Comparison of ENCODE assay signal across 8 mouse cellular contexts in the genomic region with DNA sequence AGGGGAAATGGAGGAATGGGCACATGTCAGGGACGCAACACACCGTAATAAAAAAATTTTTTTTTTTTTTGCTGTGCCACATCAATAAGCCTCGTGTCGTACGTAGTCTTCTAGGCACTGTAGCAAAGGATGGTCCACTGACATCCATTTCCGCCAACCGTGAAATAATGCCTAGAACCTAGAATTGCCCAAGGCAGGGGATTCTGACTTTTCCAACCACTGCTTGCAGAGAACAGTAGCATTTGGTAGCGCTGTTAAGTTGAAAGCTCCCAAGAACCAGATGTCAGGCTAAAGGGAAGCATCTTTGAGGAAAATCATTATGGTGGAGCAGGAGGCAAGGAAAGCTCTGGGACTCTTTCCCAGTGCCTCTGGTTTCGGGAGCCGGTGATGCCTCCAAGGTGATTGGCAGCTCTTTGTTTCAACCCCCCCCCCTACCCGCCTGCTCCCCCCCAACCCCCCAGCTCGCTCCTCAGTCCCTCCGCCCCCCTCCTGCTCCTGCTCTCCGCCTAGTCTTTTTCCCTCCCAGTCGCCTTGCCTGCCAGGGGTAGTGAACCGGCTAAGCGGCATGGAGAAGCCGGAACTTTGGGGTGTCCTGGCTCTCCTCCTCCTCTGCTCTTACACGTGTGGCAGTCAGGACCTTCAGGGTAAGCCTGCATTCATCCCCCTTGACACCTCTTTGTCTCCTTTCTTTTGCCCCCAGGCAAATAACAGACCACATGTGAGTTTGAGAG. TPM values are rescaled to one million over a fixed set of nuclear protein-coding genes. Genes with fewer than 3 reads are reported as not detected.
A peak's percentile ranks its signal among the peaks of the same experiment; 100 is the strongest.
DNase-seq lines count a peak whose midpoint lies in the region; ATAC-seq lines count a peak whose summit lies in the region.

Gene Thbs3 (plus strand): TSS at position 500 of the 731 bp plus-strand sequence.

- H3K36me3 ChIP-seq in midbrain, embryonic 11.5 days (ENCODE audit: control insufficient read depth, insufficient read depth, low read length), result no peaks in the 10 kb centered on the region; the same call in 1 of the 2 replicates

- H3K4me2 ChIP-seq in midbrain, embryonic 11.5 days, result peak within 1 kb of the TSS; percentile 82

- peak within 1 kb of the TSS; percentile 81 for H3K4me3 ChIP-seq in midbrain, embryonic 11.5 days (ENCODE audit: low read depth, low read length)

- H3K9me3 ChIP-seq in midbrain, embryonic 11.5 days (ENCODE audit: control insufficient read depth, low read length), result no peaks in the 10 kb centered on the region

- peaks cover 33% of the 10 kb centered on the region for H3K4me1 ChIP-seq in midbrain, embryonic 11.5 days (ENCODE audit: control insufficient read depth, insufficient read depth, low read length)

- H3K27ac ChIP-seq in midbrain, embryonic 11.5 days (ENCODE audit: low read depth, low read length), result peak within 1 kb of the TSS; percentile 98

- WGBS in midbrain, embryonic 11.5 days, result under 1% methylated on average over 18 of the region's 19 CpGs

- DNase-seq in layer of hippocampus, adult 11-12 months (ENCODE audit: low spot score), result peak; percentile 17
- DNase-seq in layer of hippocampus, adult 9-10 months (ENCODE audit: low spot score), result no peak
- DNase-seq in gonadal fat pad, adult 2 months (ENCODE audit: low read depth), result no peak
- DNase-seq in layer of hippocampus, adult 8-10 months (ENCODE audit: low spot score in 2 of 2), result no peak
- DNase-seq in midbrain, embryonic 11.5 days (ENCODE audit: low spot score, missing footprints), result peak; percentile 96
- DNase-seq in spleen, adult 12 weeks (ENCODE audit: low spot score), result no peak
- no peak for DNase-seq in spleen, postnatal 4 days (ENCODE audit: low spot score in 2 of 2)

- peak within 1 kb of the TSS; percentile 72 for H3K9ac ChIP-seq in midbrain, embryonic 11.5 days (ENCODE audit: low read length)

- peak; percentile 37 for ATAC-seq in activated CD4-positive, CD25-positive, alpha-beta regulatory T cell, adult 4 months
- ATAC-seq in midbrain, embryonic 11.5 days (ENCODE audit: low FRiP score), result peak; percentile 22; the same call in 1 of the 2 replicates

- H3K27me3 ChIP-seq in midbrain, embryonic 11.5 days (ENCODE audit: control insufficient read depth, insufficient read depth, low read length), result no peaks in the 10 kb centered on the region

RNA-seq across cellular contexts. Expression of gene Thbs3, which starts in this region (rescaled TPM):
- polyA plus RNA-seq in activated CD4-positive, CD25-positive, alpha-beta regulatory T cell, adult 4 months (2017; shearing (Covaris generic)), result 1 to 10 TPM in 1 of 2 experiments, under 1 TPM in 1; 0.22 to 2.4 TPM
- 30.0 and 40.7 TPM in 2 replicates for polyA plus RNA-seq in gonadal fat pad, adult 2 months (2012; rRNA removed)
- total RNA-seq in layer of hippocampus, adult 8-10 months (2022), result 10 to 100 TPM; 27.4 to 40.7 (median 35.3) TPM
- 50.7 and 55.8 TPM in 2 replicates for polyA plus RNA-seq in midbrain, embryonic 11.5 days (2014; fragmentation: Nextera tagmentation; extraction: Ambion mirVana)

Comparison
In these comparisons a context has a peak if more than half of its experiments do, and no peak if none do; other contexts are left out.
1. DNase-seq: peak in layer of hippocampus, adult 11-12 months (single experiment) and midbrain, embryonic 11.5 days (single experiment); none in layer of hippocampus, adult 9-10 months (single experiment), gonadal fat pad, adult 2 months (single experiment), layer of hippocampus, adult 8-10 months (0 of 2), spleen, adult 12 weeks (single experiment) and spleen, postnatal 4 days (0 of 2).